Mouse (Mus musculus): ENCODE data around the gene Rbms2. TPM values are rescaled to one million over a fixed set of nuclear protein-coding genes. Genes with fewer than 3 reads are reported as not detected.
"Not testable (repeated sequence)": the region's sequence is repeated elsewhere in the genome, so short reads cannot be mapped to it uniquely, and the experiment has no call there.

The Rbms2 gene
- 10 to 100 TPM; 12.9 to 15.3 TPM for total RNA-seq (2021)
- long read RNA-seq, partial matches to known transcripts: 0 of 7 reads
- long read RNA-seq, other reads (novel, unspliced or antisense): 5 of 7 reads

- no peak for DNase-seq (ENCODE audit: low spot score in 2 of 2)
These were observed at the start of gene Rbms2 for GRCm38 (mm10) chr10:128179989-128180388. TSS of gene Rbms2 (minus strand) at chr10:128180297.

DNA sequence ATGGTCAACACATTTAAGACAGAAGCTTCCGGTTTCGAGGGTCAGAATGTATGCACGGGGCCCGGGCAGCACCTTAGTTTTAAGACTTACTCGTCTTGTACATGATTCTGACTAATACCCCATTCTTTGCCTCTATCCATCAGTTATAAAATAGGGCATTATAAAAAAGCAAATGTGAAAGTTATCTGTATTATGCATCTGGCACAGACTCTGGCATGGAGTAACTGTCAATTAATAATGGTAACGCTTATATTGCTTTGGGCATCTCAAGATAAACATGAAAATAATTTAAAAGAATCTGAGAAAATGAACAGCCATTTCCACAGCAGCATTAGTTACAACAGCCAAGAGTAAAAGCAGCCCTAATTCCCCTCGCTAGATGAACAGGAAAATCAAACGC, 47.9 kb upstream of the Rbms2 start:
- DNase-seq (ENCODE audit: low spot score in 2 of 2): no peak

DNA sequence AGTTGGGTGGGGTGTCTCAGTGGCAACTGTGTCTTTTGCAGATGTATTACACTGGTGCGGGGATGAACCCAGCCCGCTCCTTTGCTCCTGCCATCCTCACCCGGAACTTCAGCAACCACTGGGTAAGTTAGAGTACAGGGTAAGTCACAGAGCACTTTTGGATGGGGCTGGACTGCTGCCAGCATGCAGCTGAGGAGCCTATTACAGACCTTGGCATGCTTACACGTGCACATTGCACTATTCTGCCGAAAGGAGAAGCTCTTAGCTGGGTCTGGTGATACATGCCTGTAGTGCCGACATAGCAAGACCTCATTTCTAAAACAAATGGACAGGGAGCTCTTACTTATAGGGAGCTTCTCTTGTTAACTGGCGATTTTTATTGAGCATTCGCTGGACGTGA, 47.5 kb upstream of the Rbms2 start:
- DNase-seq (ENCODE audit: low spot score in 2 of 2): no peak

- DNase-seq (ENCODE audit: low spot score in 2 of 2): no peak
These were observed 45.4 kb upstream of the Rbms2 start, which contains the start of gene Mip for GRCm38 (mm10) chr10:128225538-128225937. TSS of gene Mip (plus strand) at chr10:128225838.

GRCm38 (mm10) chr10:128225064-128225463, 45.0 kb upstream of the Rbms2 start:
- no peak for DNase-seq (ENCODE audit: low spot score in 2 of 2)

- DNase-seq (ENCODE audit: low spot score in 2 of 2): no peak
These were observed 41.6 kb upstream of the Rbms2 start for GRCm38 (mm10) chr10:128221533-128222286.

GRCm38 (mm10) chr10:128218387-128219117, 38.5 kb upstream of the Rbms2 start:
- DNase-seq (ENCODE audit: low spot score in 2 of 2): no peak

DNA sequence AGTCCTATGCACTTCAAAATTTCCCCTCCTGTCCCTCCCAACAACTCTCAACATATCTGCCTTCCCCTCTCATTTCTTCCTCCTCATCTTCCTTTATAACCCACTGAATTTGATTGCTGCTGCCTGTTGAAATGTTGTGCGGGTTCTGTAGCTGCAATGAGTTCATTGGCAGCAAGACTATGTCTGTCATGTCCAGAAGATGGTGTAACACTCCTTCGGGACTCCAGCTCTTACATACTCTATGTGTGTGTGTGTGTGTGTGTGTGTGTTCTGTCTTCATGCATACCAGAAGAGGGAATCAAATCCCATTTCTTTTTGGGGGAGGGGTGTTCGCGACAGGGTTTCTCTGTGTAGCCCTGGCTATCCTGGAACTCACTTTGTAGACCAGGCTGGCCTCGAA, 34.9 kb upstream of the Rbms2 start:
- DNase-seq (ENCODE audit: low spot score in 2 of 2): no peak

GRCm38 (mm10) chr10:128214112-128214511, 34.0 kb upstream of the Rbms2 start:
- not testable (repeated sequence) for DNase-seq (ENCODE audit: low spot score in 2 of 2)

DNA sequence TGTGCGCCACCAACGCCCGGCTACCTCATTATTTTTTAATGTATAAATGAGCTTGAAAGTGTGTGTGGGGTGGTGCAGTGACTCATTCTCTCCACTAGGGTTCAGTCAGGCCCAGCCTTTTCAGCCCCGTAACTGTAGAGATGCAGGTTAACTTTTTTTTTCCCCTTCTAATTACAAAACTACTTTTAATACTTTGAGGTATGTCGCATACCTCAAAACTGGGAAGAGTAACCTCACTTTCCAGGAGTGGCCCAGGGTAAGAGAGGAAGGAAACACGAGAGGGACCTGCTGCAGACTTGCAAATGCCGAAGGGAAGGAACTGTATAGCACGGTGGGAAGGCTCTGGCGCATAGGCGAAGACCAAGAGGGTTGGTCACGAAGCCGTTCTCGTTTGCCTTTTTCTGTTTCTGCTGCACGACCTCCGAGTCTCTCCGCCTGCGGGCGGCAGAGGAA, 32.8 kb upstream of the Rbms2 start:
- peak; percentile 26 to 77 for DNase-seq (ENCODE audit: low spot score in 2 of 2)

DNA sequence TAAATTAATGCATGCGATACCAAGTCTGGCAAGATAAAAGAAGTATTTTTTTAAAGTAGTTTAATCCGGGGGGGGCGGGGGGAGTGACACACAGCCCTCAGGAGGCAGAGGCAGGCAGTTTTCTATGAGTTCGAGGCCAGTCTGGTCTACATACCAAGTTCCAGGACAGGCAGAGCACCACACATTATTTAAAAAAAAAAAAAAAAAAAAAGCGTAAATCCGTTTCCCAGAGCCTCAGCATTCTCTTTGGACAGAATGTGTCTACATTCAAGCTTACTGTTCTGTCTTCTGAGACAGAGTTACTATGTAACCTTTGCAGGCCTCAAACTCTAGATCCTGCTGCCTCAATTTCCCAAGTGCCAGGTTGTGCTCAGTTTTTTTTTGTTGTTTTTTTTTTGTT, 32.1 kb upstream of the Rbms2 start:
- no peak for DNase-seq (ENCODE audit: low spot score in 2 of 2)

DNA sequence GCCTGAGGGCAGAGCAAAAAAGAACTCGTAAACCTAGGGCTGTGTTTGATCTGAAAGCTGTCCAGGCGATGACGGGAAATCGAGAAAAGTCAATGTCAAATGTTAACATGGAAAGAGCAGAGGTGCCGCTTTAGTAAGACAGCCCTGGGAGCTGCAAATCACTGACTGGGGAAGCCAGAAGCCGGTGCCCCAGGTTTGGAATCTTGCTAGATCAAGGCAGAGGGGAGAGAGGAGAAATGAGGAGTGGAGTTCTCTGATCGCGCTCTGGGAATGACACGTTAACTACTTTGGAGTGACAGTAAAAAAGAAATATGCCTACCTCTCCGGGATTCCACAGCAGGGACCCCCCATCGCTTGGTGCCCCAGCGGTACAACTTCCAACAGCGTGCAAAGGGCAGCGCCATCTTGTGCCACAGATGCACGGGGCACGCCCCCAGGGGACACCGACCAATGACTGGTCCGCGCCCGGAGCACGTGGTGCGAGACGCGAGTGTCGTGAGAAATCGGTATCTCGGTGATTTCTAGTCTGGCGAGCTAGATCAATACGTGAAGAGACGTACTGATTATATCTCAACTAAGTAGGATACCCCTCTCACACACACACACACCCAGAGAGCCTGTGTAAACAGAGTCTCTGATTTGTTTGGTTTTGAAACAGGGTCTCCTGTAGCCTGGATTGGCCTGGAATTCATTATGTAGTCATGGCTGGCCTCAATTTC, 31.5 kb upstream of the Rbms2 start, which contains the start of gene Spryd4:
Spryd4 (minus strand) TSS at position 418 of the 719 bp plus-strand sequence.
- peak; percentile 85 to 95 for DNase-seq (ENCODE audit: low spot score in 2 of 2)

DNA sequence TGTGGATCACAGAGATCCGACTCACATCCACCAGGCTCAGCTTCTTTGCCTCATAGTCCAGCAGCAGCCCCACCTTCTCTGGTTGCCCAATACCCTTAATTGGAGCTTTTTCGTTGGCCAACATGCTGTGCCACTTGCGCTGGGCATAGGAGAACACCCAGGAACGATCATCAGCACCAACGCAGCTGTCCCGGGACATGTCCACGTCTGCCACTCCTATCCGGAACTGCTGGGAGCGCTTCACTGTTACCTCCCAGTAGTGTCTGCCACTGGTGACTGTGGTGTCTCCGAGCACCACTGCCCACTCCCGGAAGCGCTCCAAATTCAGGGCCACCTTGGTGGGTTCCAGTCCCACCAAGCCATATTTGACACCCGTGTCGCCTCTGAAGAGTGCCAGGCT, 30.9 kb upstream of the Rbms2 start:
- no peak for DNase-seq (ENCODE audit: low spot score in 2 of 2)

DNA sequence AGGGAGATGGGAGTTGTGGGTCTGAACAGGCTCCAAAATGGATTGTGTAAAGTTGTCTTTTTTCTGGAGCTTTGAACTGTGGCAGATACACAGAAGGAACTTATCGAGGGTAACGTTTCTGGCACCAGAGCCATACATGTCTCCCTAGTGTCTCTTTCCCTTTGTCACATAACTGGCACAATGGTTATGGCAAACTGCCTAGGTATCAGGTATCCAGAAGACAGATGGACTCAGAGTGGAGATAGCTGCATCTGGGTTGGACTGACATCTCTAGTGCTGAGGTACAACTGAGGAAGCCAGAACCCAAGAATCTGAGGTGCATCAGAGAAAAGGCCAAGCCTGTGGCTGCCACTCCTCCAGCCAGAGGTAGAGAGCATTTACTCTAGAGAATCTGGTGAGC, 30.0 kb upstream of the Rbms2 start:
- DNase-seq (ENCODE audit: low spot score in 2 of 2): no peak

- no peak for DNase-seq (ENCODE audit: low spot score in 2 of 2)
These were observed 29.4 kb upstream of the Rbms2 start for GRCm38 (mm10) chr10:128209311-128210009.

GRCm38 (mm10) chr10:128208326-128208725, 28.2 kb upstream of the Rbms2 start:
- peak; percentile 24 to 58 for DNase-seq (ENCODE audit: low spot score in 2 of 2)

DNA sequence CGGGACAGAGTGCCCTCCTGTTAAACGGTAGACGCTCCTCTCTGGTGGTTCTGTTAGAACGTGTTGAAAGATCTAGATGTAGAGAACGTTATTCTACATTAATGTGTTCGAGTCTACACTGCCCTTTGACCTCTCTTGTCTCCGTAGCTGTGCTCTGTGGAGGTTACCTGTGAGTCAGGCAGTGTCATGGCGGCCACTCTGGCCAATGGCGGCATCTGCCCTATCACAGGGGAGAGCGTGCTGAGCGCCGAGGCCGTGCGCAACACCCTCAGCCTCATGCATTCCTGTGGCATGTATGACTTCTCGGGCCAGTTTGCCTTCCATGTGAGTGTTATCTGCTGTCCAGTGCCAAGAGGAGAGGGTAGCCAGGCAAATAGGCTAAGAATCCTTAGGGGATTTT, 24.8 kb upstream of the Rbms2 start:
- no peak for DNase-seq (ENCODE audit: low spot score in 2 of 2)

DNA sequence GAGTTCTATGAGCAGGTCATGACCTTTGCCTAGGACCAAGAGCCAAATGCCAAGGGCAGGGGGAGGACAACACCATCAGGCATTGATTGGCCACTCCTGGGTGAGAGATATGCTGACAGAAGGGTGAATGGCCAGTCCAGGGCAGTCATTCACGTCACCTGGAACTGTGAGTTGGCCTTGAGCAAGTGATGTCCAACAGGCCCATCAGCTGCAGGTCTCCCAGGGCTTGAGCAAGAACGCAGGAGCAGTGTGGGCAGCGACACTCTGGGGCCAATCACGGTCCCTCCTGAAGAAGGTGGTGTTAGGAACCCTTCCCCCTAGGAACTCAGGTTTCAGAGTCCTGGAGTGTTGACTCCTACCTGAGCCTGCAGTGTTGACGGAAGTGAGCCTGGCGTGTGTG, 21.8 kb upstream of the Rbms2 start:
- DNase-seq (ENCODE audit: low spot score in 2 of 2): no peak

- DNase-seq (ENCODE audit: low spot score in 2 of 2): peak; percentile 29 to 57
These were observed 14.7 kb upstream of the Rbms2 start for GRCm38 (mm10) chr10:128194551-128195461.

DNA sequence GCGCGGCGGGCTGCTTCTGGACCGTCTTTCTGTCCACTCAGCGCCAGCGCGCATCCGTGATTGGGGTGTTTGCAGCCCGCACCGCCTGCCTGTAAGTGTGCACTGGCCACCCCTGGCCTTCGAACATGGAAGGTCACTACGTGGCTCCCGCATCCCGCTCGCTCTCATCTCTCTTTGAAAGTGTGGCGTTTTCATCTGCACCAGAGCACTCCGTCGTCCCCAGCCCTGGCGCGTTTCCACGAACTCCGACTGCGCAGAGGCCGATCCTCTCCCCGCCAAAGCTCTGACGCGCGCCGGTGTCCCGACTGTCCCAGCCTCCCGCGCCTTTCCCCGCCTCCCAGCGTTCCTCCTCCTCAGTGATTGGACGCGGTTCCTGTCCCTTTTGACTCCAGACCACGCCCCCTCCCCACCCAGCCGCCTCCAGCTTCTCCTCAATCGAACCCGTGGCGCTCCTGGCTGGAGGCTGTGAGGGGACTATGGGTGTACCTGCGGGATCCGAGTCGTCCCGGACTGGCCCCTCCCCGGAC, 14.0 kb upstream of the Rbms2 start, which contains the start of gene Gls2:
Gls2 (plus strand) TSS at position 434 of the 527 bp plus-strand sequence.
- DNase-seq (ENCODE audit: low spot score in 2 of 2): peak; percentile 96 to 98

Measured in layer of hippocampus, adult 18-20 months (tissue).